Mouse (Mus musculus) midbrain, postnatal 0 days (tissue): Measurements from ENCODE around the gene Kif21b. TPM values are rescaled to one million over a fixed set of nuclear protein-coding genes. Genes with fewer than 3 reads are reported as not detected.

Experiments
- ATAC-seq: fragments of 200-750 bp; cut with Nextera tagmentation; 2 replicates; pipeline ENCODE4 v1.8.0; 2017; ENCODE audit warnings: moderate number of reproducible peaks, mild to moderate bottlenecking, moderate TSS enrichment, moderate library complexity; ENCODE audit not compliant: low FRiP score
- DNase-seq: peaks from one replicate; pipeline ENCODE4 v3.0.0-alpha.2; 2015; ENCODE audit warnings: low spot score
- H3K27ac ChIP-seq: fragments of 300-500 bp; sonication (generic); 2 replicates; pipeline ENCODE4 v1.5.1; 2014; ENCODE audit warnings: low read depth, mild to moderate bottlenecking, low read length, mixed read lengths
- H3K27me3 ChIP-seq: fragments of 300-500 bp; sonication (generic); 2 replicates; pipeline ENCODE4 v1.6.1; 2014; ENCODE audit warnings: low read length, control low read depth, mixed read lengths; ENCODE audit not compliant: insufficient read depth
- H3K36me3 ChIP-seq: fragments of 300-500 bp; sonication (generic); 2 replicates; pipeline ENCODE4 v1.6.1; 2014; ENCODE audit warnings: low read length, control low read depth, mixed read lengths; ENCODE audit not compliant: insufficient read depth
- H3K4me1 ChIP-seq: fragments of 300-500 bp; sonication (generic); 2 replicates; pipeline ENCODE4 v1.6.1; 2014; ENCODE audit warnings: mild to moderate bottlenecking, control low read depth, antibody characterized with exemption, low read length, mixed read lengths; ENCODE audit not compliant: insufficient read depth
- H3K4me2 ChIP-seq: fragments of 300-500 bp; sonication (generic); 2 replicates; pipeline ENCODE4 v1.6.1; 2014; ENCODE audit warnings: low read depth, mild to moderate bottlenecking, low read length, mixed read lengths; ENCODE audit not compliant: poor library complexity, severe bottlenecking
- H3K4me3 ChIP-seq: fragments of 300-500 bp; sonication (generic); 2 replicates; pipeline ENCODE4 v1.5.1; 2014; ENCODE audit warnings: low read depth, mild to moderate bottlenecking, low read length, moderate library complexity
- H3K9ac ChIP-seq: fragments of 300-500 bp; sonication (generic); replicated peaks from 2 replicates; pipeline ENCODE4 v1.6.1; 2014; ENCODE audit warnings: mild to moderate bottlenecking, low read length, moderate library complexity, mixed read lengths; ENCODE audit not compliant: poor library complexity, severe bottlenecking
- H3K9me3 ChIP-seq: fragments of 300-500 bp; sonication (generic); 2 replicates; pipeline ENCODE4 v1.6.1; 2016; ENCODE audit warnings: low read length, control low read depth
- CTCF ChIP-seq: IDR thresholded peaks from 2 replicates; pipeline ENCODE4 v1.5.1; 2016; ENCODE audit warnings: antibody characterized with exemption, mild to moderate bottlenecking
- WGBS: fragments of 180-500 bp; shearing (Covaris S2); extraction: QIAGEN DNeasy Blood & Tissue Kit; methylation state at CpG from one replicate; pipeline ENCODE4 v1.1.7; 2014; 5-methylcytosine and 5-hydroxymethylcytosine counted together
- polyA plus RNA-seq: library from polyadenylated mRNA; unstranded; fragments of >200 nt; fragmentation: Nextera tagmentation; extraction: Ambion mirVana; gene quantifications from 2 replicates; pipeline ENCODE4 v1.2.1, GENCODE M21; 2015
- total RNA-seq: library from RNA; depleted of rRNA; stranded (reverse); fragments of >200 nt; gene quantifications from 2 replicates; pipeline ENCODE4 v1.2.3, GENCODE M21; 2014

The Kif21b gene
- total and polyA plus RNA-seq, 2 experiments from 2014 or later, result 32.1 to 160 TPM

DNA sequence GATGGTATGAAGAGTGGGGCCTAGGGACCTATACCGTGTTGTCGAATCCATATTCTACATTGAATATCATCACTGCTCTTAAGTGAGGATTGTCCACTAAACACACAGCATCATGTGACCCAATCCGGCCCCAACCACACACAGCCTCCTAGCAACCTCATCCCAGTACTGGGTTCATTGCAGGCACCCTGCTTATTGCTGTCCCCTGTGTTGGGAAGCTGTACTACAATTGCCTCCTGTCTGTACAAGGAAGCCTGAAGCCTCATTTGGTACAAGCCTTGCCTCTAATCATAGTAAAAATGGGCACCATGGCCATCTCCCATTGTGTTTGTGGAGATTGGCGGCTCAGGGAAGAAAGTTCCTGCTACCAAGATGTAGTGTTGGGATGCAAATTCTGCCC, 25.1 kb downstream of the Kif21b start:
- no peak for ATAC-seq

DNA sequence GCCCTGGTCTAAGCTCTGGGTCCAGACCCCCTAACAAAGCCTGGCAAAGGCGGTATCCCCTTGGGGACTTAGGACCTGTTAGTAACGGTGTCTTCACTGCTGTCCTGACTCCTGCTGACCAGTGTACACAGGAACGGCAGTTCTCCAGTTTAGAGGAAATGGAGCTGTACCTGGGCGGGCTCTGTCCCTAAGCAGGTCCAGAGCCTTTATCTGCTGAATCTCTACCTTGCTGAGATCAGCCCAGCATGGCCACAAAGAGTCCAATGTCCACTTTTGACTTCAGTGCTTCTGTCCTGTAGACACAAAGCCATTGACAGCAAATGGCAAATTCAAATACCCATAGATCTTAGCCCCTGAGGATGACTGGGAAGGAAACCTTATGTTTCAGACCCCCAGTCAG, 25.8 kb downstream of the Kif21b start:
- Histone ChIP-seq H3K36me3 (peaks cover 90% of the 10 kb centered on the region), H3K27me3 (no peaks in the 10 kb centered on the region), H3K4me1 (no peaks in the 10 kb centered on the region), H3K9ac (no peak overlapping the region), H3K4me2 (no peak overlapping the region), H3K27ac (no peak overlapping the region), H3K4me3 (no peak overlapping the region), H3K9me3 (no peaks in the 10 kb centered on the region)
- 93% methylated on average over 4 of the region's 4 CpGs for WGBS
- ATAC-seq (no peak), DNase-seq (no peak)
- TF ChIP-seq CTCF, result no peak

More for the DNA sequence above, 25.1 kb downstream of the Kif21b start:
- WGBS, result 96% methylated on average over 4 of the region's 4 CpGs
- Histone ChIP-seq H3K4me1 (no peaks in the 10 kb centered on the region), H3K36me3 (peaks cover 90% of the 10 kb centered on the region), H3K9me3 (no peaks in the 10 kb centered on the region), H3K27ac (no peak overlapping the region), H3K27me3 (no peaks in the 10 kb centered on the region), H3K4me2 (no peak overlapping the region), H3K9ac (no peak overlapping the region), H3K4me3 (no peak overlapping the region)
- no peak for DNase-seq
- TF ChIP-seq CTCF, result peak; percentile 27; the same call in 1 of the 2 replicates

- no peaks in the 10 kb centered on the region for H3K9me3 ChIP-seq
- peaks cover 92% of the 10 kb centered on the region for H3K36me3 ChIP-seq
- WGBS, result 49% methylated on average over 12 of the region's 12 CpGs
- TF ChIP-seq CTCF, result peak; percentile 59
- no peak overlapping the region for H3K4me2 ChIP-seq
- H3K4me3 ChIP-seq, result no peak overlapping the region
- H3K9ac ChIP-seq, result no peak overlapping the region
- no peaks in the 10 kb centered on the region for H3K4me1 ChIP-seq
- ATAC-seq (no peak), DNase-seq (no peak)
- no peaks in the 10 kb centered on the region for H3K27me3 ChIP-seq
- no peak overlapping the region for H3K27ac ChIP-seq
These were observed 28.6 kb downstream of the Kif21b start for GRCm38 (mm10) chr1:136159830-136160229.

GRCm38 (mm10) chr1:136160297-136160696, 29.1 kb downstream of the Kif21b start:
- 90% methylated on average over 12 of the region's 12 CpGs for WGBS

DNA sequence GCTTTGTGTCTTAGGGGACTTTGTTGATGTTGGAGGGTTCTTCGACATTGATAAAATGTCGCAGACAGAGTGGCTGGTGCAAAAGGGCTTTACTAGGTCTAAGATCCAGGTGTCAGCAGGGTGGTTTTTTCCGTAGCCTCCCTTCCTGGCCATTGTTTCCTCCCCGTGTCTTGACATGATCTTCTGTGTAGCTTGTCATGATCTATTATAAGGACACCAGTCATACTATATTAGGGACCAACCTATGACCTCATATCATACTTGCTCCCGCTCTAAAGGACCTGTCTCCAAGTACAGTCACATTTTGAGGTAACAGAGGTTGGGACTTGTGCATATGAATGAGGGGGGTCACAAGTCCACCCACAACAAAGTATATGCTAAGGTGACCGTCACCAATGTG, 29.7 kb downstream of the Kif21b start:
- Histone ChIP-seq H3K36me3 (peaks cover 92% of the 10 kb centered on the region), H3K4me3 (no peak overlapping the region), H3K4me2 (no peak overlapping the region), H3K4me1 (no peaks in the 10 kb centered on the region), H3K9me3 (no peaks in the 10 kb centered on the region), H3K27me3 (no peaks in the 10 kb centered on the region), H3K27ac (no peak overlapping the region), H3K9ac (no peak overlapping the region)
- no peak for ATAC-seq
- DNase-seq, result no peak
- 87% methylated on average over 6 of the region's 6 CpGs for WGBS
- TF ChIP-seq CTCF, result no peak

More at GRCm38 (mm10) chr1:136160297-136160696, 29.1 kb downstream of the Kif21b start:
- Histone ChIP-seq H3K4me3 (no peak overlapping the region), H3K9ac (no peak overlapping the region), H3K4me1 (no peaks in the 10 kb centered on the region), H3K36me3 (peaks cover 92% of the 10 kb centered on the region), H3K27ac (no peak overlapping the region), H3K9me3 (no peaks in the 10 kb centered on the region), H3K4me2 (no peak overlapping the region), H3K27me3 (no peaks in the 10 kb centered on the region)
- no peak for ATAC-seq
- TF ChIP-seq CTCF, result no peak
- DNase-seq, result no peak

- no peak overlapping the region for H3K27ac ChIP-seq
- no peak overlapping the region for H3K9ac ChIP-seq
- H3K27me3 ChIP-seq, result no peaks in the 10 kb centered on the region
- no peak for TF ChIP-seq CTCF
- H3K4me3 ChIP-seq, result no peak overlapping the region
- no peak for DNase-seq
- no peak overlapping the region for H3K4me2 ChIP-seq
- no peaks in the 10 kb centered on the region for H3K9me3 ChIP-seq
- no peaks in the 10 kb centered on the region for H3K4me1 ChIP-seq
- 90% methylated on average over 7 of the region's 7 CpGs for WGBS
- ATAC-seq, result no peak
- H3K36me3 ChIP-seq, result peaks cover 90% of the 10 kb centered on the region
These were observed 30.2 kb downstream of the Kif21b start for GRCm38 (mm10) chr1:136161333-136161921.
